Mouse (Mus musculus) myocyte (in vitro differentiated cells): ENCODE data around the gene Anln.

Source experiments
- MYOG ChIP-seq, 3 experiments: IDR thresholded peaks; one replicate each; pipeline ENCODE4 v1.6.1; 2011; ENCODE audit warnings: control low read depth in 2 of 3, low read depth in 2 of 3, mild to moderate bottlenecking in 2 of 3; ENCODE audit not compliant: insufficient read length in 2 of 3, control insufficient read depth in 1 of 3, insufficient read depth in 1 of 3
- POLR2A ChIP-seq: IDR thresholded peaks from one replicate; pipeline ENCODE4 v1.6.1; 2011; ENCODE audit warnings: low read depth, mild to moderate bottlenecking, control low read depth, moderate library complexity; ENCODE audit not compliant: insufficient read length
- TCF12 ChIP-seq: IDR thresholded peaks from one replicate; pipeline ENCODE4 v1.6.1; 2011; ENCODE audit warnings: mild to moderate bottlenecking, control low read depth; ENCODE audit not compliant: poor library complexity, insufficient read depth, severe bottlenecking

- TF ChIP-seq MYOG (IDR thresholded peaks at IDR 0.05; ENCODE audit: control insufficient read depth in 1 of 3, insufficient read depth in 1 of 3, insufficient read length in 2 of 3, low read depth in 2 of 3) (no peak), POLR2A (no peak), TCF12 (no peak)
Observed at GRCm38 (mm10) chr9:22337217-22337616, 51.8 kb downstream of the Anln start.
